In the genomic region with DNA sequence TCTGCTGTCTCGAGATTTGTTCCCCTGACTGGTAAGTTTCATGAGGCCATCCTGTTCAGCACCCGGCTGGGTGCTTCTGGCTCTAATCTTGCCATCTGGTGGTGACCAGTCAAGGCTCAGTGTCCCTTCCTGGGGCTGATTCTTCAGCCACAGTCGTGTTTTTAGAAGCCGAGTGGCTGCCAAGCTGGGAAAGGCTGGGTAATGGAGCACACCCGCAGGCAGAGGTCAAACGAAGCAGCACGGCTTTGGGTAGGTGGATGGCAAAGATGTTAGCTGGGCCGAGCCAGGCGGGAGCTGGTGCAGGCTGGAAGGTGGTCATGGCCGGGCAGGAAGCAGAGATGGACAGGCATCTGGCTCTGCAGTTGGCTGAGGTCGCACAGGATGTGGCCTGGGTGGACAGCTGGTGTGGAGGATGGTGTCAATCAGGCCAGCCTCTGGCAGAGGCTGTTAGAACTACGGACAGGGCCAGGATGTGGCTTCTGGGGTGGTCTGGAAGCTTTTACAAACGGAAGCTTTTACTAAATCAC, we compare ENCODE assay signal across 10 mouse cellular contexts. TPM values are rescaled to one million over a fixed set of nuclear protein-coding genes. Genes with fewer than 3 reads are reported as not detected.
DNase-seq lines count a peak whose midpoint lies in the region; ATAC-seq and TF ChIP-seq lines count a peak whose summit lies in the region.
"Had no signal": no experiment of that assay in that cellular context is flagged by ENCODE, and none has a peak within 500 bp of the region (broad histone marks: within the 10 kb centered on the region; RNA-seq: fewer than 3 reads in every experiment).

No protein-coding gene starts in this region.

- no peak for TF ChIP-seq CTCF in C2C12 (IDR thresholded peaks at IDR 0.05; ENCODE audit: control insufficient read depth, insufficient read depth, insufficient read length)
- TF ChIP-seq CTCF in intestine, postnatal 0 days (IDR thresholded peaks at IDR 0.05; ENCODE audit: low read depth), result no peak

- WGBS in heart, embryonic 12.5 days, result 21% methylated on average over 13 of the region's 13 CpGs
- 15% methylated on average over 13 of the region's 13 CpGs for WGBS in limb, embryonic 11.5 days
- WGBS in intestine, postnatal 0 days, result 41% methylated on average over 13 of the region's 13 CpGs
- WGBS in forebrain, embryonic 15.5 days, result 68% methylated on average over 13 of the region's 13 CpGs

- no peak overlapping the region for H3K9ac ChIP-seq in heart, embryonic 12.5 days
- no peak overlapping the region for H3K9ac ChIP-seq in limb, embryonic 11.5 days (ENCODE audit: low read length)
- no peak overlapping the region for H3K9ac ChIP-seq in intestine, postnatal 0 days (ENCODE audit: low read depth, low read length)
- no peak overlapping the region for H3K9ac ChIP-seq in forebrain, embryonic 15.5 days (replicated peaks)
- H3K9ac ChIP-seq: embryonic facial prominence, embryonic 15.5 days had no signal

- H3K4me2 ChIP-seq in heart, embryonic 12.5 days, result no peak overlapping the region
- no peak overlapping the region for H3K4me2 ChIP-seq in limb, embryonic 11.5 days (ENCODE audit: low read depth, severe bottlenecking)
- H3K4me2 ChIP-seq in intestine, postnatal 0 days (replicated peaks; ENCODE audit: low read depth), result no peak overlapping the region
- H3K4me2 ChIP-seq in forebrain, embryonic 15.5 days (replicated peaks), result no peak overlapping the region
- H3K4me2 ChIP-seq: embryonic facial prominence, embryonic 15.5 days had no signal

- no peaks in the 10 kb centered on the region for H3K79me3 ChIP-seq in C2C12 (ENCODE audit: low read depth)

- intact Hi-C loops in heart, postnatal 14 days (cut with DNase I), result no loop called here

- no peaks in the 10 kb centered on the region for H3K36me3 ChIP-seq in heart, embryonic 12.5 days
- H3K36me3 ChIP-seq in C2C12 (ENCODE audit: control insufficient read depth, insufficient read depth), result no peaks in the 10 kb centered on the region
- H3K36me3 ChIP-seq in limb, embryonic 11.5 days (ENCODE audit: control insufficient read depth, insufficient read depth, low read length), result no peaks in the 10 kb centered on the region
- no peaks in the 10 kb centered on the region for H3K36me3 ChIP-seq in intestine, postnatal 0 days (ENCODE audit: control insufficient read depth, insufficient read depth)
- H3K36me3 ChIP-seq in forebrain, embryonic 15.5 days, result no peaks in the 10 kb centered on the region
- H3K36me3 ChIP-seq: embryonic facial prominence, embryonic 15.5 days; heart, embryonic 10.5 days had no signal

- no peak overlapping the region for H3K27ac ChIP-seq in heart, embryonic 12.5 days (ENCODE audit: poor library complexity, severe bottlenecking)
- H3K27ac ChIP-seq in limb, embryonic 11.5 days (replicated peaks; ENCODE audit: low read depth, low read length), result no peak overlapping the region
- no peak overlapping the region for H3K27ac ChIP-seq in intestine, postnatal 0 days (ENCODE audit: low read depth, low read length)
- no peak overlapping the region for H3K27ac ChIP-seq in forebrain, embryonic 15.5 days (replicated peaks)
- H3K27ac ChIP-seq: embryonic facial prominence, embryonic 15.5 days; heart, embryonic 10.5 days had no signal

- no peak overlapping the region for H3K4me3 ChIP-seq in heart, embryonic 12.5 days
- no peak overlapping the region for H3K4me3 ChIP-seq in C2C12 (ENCODE audit: insufficient read depth, poor library complexity, severe bottlenecking)
- no peak overlapping the region for H3K4me3 ChIP-seq in limb, embryonic 11.5 days (ENCODE audit: low read depth, low read length)
- H3K4me3 ChIP-seq in intestine, postnatal 0 days (ENCODE audit: low read depth, low read length), result no peak overlapping the region
- no peak overlapping the region for H3K4me3 ChIP-seq in forebrain, embryonic 15.5 days
- H3K4me3 ChIP-seq: embryonic facial prominence, embryonic 15.5 days; heart, embryonic 10.5 days had no signal

- no peaks in the 10 kb centered on the region for H3K9me3 ChIP-seq in heart, embryonic 12.5 days (replicated peaks)
- H3K9me3 ChIP-seq in limb, embryonic 11.5 days (ENCODE audit: control insufficient read depth, low read length), result no peaks in the 10 kb centered on the region
- no peaks in the 10 kb centered on the region for H3K9me3 ChIP-seq in intestine, postnatal 0 days (ENCODE audit: control insufficient read depth)
- H3K9me3 ChIP-seq in forebrain, embryonic 15.5 days, result no peaks in the 10 kb centered on the region
- H3K9me3 ChIP-seq: embryonic facial prominence, embryonic 15.5 days; heart, embryonic 10.5 days had no signal

- H3K79me2 ChIP-seq in C2C12 (ENCODE audit: control insufficient read depth, insufficient read depth), result no peaks in the 10 kb centered on the region

- no peaks in the 10 kb centered on the region; the same call in 1 of the 2 replicates for H3K27me3 ChIP-seq in heart, embryonic 12.5 days (replicated peaks)
- no peaks in the 10 kb centered on the region for H3K27me3 ChIP-seq in C2C12 (ENCODE audit: control insufficient read depth, insufficient read depth, insufficient read length)
- no peaks in the 10 kb centered on the region for H3K27me3 ChIP-seq in limb, embryonic 11.5 days (ENCODE audit: control insufficient read depth, insufficient read depth, low read length)
- no peaks in the 10 kb centered on the region for H3K27me3 ChIP-seq in intestine, postnatal 0 days (replicated peaks; ENCODE audit: control insufficient read depth, insufficient read depth, low read length)
- no peaks in the 10 kb centered on the region for H3K27me3 ChIP-seq in forebrain, embryonic 15.5 days

- ATAC-seq in heart, embryonic 12.5 days (ENCODE audit: insufficient number of reproducible peaks, low FRiP score), result 0 out of 2 replicates have a peak, but pooled peaks have one; percentile 42
- no peak for ATAC-seq in limb, embryonic 11.5 days (ENCODE audit: insufficient number of reproducible peaks, low FRiP score, low TSS enrichment, low read depth)
- ATAC-seq in intestine, postnatal 0 days, result no peak
- no peak for ATAC-seq in forebrain, embryonic 15.5 days (replicated peaks)

- no peak overlapping the region for H3ac ChIP-seq in C2C12 (ENCODE audit: control insufficient read depth, insufficient read length, low read depth)

- no peak for DNase-seq in heart, postnatal 14 days
- peak; percentile 37 for DNase-seq in embryo, embryonic 9.5 days (ENCODE audit: extremely low spot score)
- DNase-seq in limb, embryonic 11.5 days (ENCODE audit: low spot score), result peak; percentile 33
- no peak for DNase-seq in right cerebral cortex, postnatal 4 days

- no peaks in the 10 kb centered on the region for H3K4me1 ChIP-seq in heart, embryonic 12.5 days (replicated peaks)
- peaks cover 10% of the 10 kb centered on the region for H3K4me1 ChIP-seq in limb, embryonic 11.5 days (ENCODE audit: control insufficient read depth, insufficient read depth, low read length)
- H3K4me1 ChIP-seq in intestine, postnatal 0 days (replicated peaks; ENCODE audit: control insufficient read depth, insufficient read depth, low read length), result no peaks in the 10 kb centered on the region
- H3K4me1 ChIP-seq in forebrain, embryonic 15.5 days, result no peaks in the 10 kb centered on the region
- H3K4me1 ChIP-seq: embryonic facial prominence, embryonic 15.5 days had no signal

TF ChIP-seq in C2C12, 6 proteins besides CTCF, POLR2A, EP300 and RAD21:
- TF ChIP-seq MAX (IDR thresholded peaks at IDR 0.05) (no peak), MYOD1 (IDR thresholded peaks at IDR 0.05; ENCODE audit: control insufficient read depth, insufficient read length, low read depth) (peak; percentile 98), MYOG (IDR thresholded peaks at IDR 0.05; ENCODE audit: control insufficient read depth, extremely low read depth, insufficient read length) (no peak)
TF ChIP-seq in C2C12: peak in this region for 1.

RNA-seq across cellular contexts. Expression of gene Zc3h12a, which starts 49.1 kb away (rescaled TPM):
- 0.80 and 1.3 TPM in 2 replicates for polyA plus RNA-seq in heart, embryonic 12.5 days (2016; fragmentation: Nextera tagmentation; extraction: Ambion mirVana)
- total RNA-seq in heart, postnatal 14 days (2021), result 1 to 10 TPM; 3.2 to 4.0 TPM
- 6.7 TPM for polyA plus RNA-seq in C2C12 (2012; fragmentation: generic; extraction: Trizol)
- 0.63 and 0.82 TPM in 2 replicates for polyA plus RNA-seq in limb, embryonic 11.5 days (2014; fragmentation: Nextera tagmentation; extraction: Ambion mirVana)
- 1.3 and 1.5 TPM in 2 replicates for polyA plus RNA-seq in intestine, postnatal 0 days (2015; fragmentation: Nextera tagmentation; extraction: Ambion mirVana)
- polyA plus RNA-seq in forebrain, embryonic 15.5 days (2015; fragmentation: Nextera tagmentation; extraction: Ambion mirVana), result 0.14 and 0.19 TPM in 2 replicates

Comparison
In these comparisons a context has a peak if more than half of its experiments do, and no peak if none do; other contexts are left out.
1. DNase-seq: peak in embryo, embryonic 9.5 days (single experiment) and limb, embryonic 11.5 days (single experiment); none in heart, postnatal 14 days (0 of 2) and right cerebral cortex, postnatal 4 days (single experiment).